Mouse (Mus musculus) thymus, adult 2 months (tissue): Measurements from ENCODE around the gene Ece1. TPM values are rescaled to one million over a fixed set of nuclear protein-coding genes. Genes with fewer than 3 reads are reported as not detected.

ENCODE experiments used
- DNase-seq: peaks from one replicate; pipeline ENCODE4 v3.0.0; 2021
- H3K27ac ChIP-seq: fragments of 200-500 bp; 2 replicates; pipeline ENCODE4 v1.5.1; 2012; ENCODE audit warnings: low read length, control low read depth; ENCODE audit not compliant: control insufficient read depth, insufficient read depth
- H3K27me3 ChIP-seq: fragments of 200-500 bp; 2 replicates; pipeline ENCODE4 v1.6.1; 2012; ENCODE audit warnings: mild to moderate bottlenecking, low read length, moderate library complexity, mixed read lengths; ENCODE audit not compliant: control insufficient read depth, insufficient read depth
- H3K36me3 ChIP-seq: fragments of 200-500 bp; 2 replicates; pipeline ENCODE4 v1.6.1; 2012; ENCODE audit warnings: mild to moderate bottlenecking, low read length, moderate library complexity; ENCODE audit not compliant: control insufficient read depth, insufficient read depth
- H3K4me1 ChIP-seq: fragments of 200-500 bp; replicated peaks from 2 replicates; pipeline ENCODE4 v1.6.1; 2012; ENCODE audit warnings: low read length; ENCODE audit not compliant: control insufficient read depth, insufficient read depth
- H3K4me3 ChIP-seq: fragments of 200-500 bp; 2 replicates; pipeline ENCODE4 v1.5.1; 2012; ENCODE audit warnings: mild to moderate bottlenecking, low read length, control low read depth, moderate library complexity; ENCODE audit not compliant: control insufficient read depth, insufficient read depth
- CTCF ChIP-seq: fragments of 200-500 bp; IDR thresholded peaks from 2 replicates; pipeline ENCODE4 v1.5.1; 2012; ENCODE audit warnings: mild to moderate bottlenecking, control low read depth, low read length, moderate library complexity, borderline replicate concordance; ENCODE audit not compliant: control insufficient read depth, poor library complexity, insufficient read depth; ENCODE audit errors: extremely low read depth
- POLR2A ChIP-seq: fragments of 200-500 bp; IDR thresholded peaks from 2 replicates; pipeline ENCODE4 v1.6.1; 2012; ENCODE audit warnings: mild to moderate bottlenecking, low read length, control low read depth, moderate library complexity; ENCODE audit not compliant: control insufficient read depth, poor library complexity, insufficient read depth; ENCODE audit errors: extremely low read depth
- WGBS: fragments of 180-500 bp; shearing (Covaris S2); methylation state at CpG from one replicate; pipeline ENCODE4 v1.1.7; 2018; 5-methylcytosine and 5-hydroxymethylcytosine counted together
- polyA plus RNA-seq: library from polyadenylated mRNA; depleted of rRNA; stranded (reverse); fragments of >200 nt; gene quantifications from 2 replicates; pipeline ENCODE4 v1.2.3, GENCODE M21; 2012

Ece1 gene
- polyA plus RNA-seq, 1 experiment: 27.3 TPM

GRCm38 (mm10) chr4:137908915-137909314 lies 46.9 kb downstream of the Ece1 start:
- no peak for TF ChIP-seq POLR2A
- no peak for TF ChIP-seq CTCF
- H3K4me3 ChIP-seq: no peak overlapping the region
- DNase-seq: no peak
- 80% methylated on average over 4 of the region's 4 CpGs for WGBS
- no peaks in the 10 kb centered on the region for H3K27me3 ChIP-seq
- no peaks in the 10 kb centered on the region for H3K36me3 ChIP-seq
- peaks cover 26% of the 10 kb centered on the region for H3K4me1 ChIP-seq
- H3K27ac ChIP-seq: no peak overlapping the region

GRCm38 (mm10) chr4:137909471-137909870 lies 47.4 kb downstream of the Ece1 start:
- Histone ChIP-seq H3K4me3 (no peak overlapping the region), H3K4me1 (peaks cover 26% of the 10 kb centered on the region), H3K27ac (no peak overlapping the region), H3K36me3 (no peaks in the 10 kb centered on the region), H3K27me3 (no peaks in the 10 kb centered on the region)
- no peak for TF ChIP-seq POLR2A
- 4% methylated on average over 4 of the region's 4 CpGs for WGBS
- DNase-seq: no peak

- TF ChIP-seq CTCF (no peak), POLR2A (no peak)
- Histone ChIP-seq H3K4me1 (peaks cover 26% of the 10 kb centered on the region), H3K27me3 (no peaks in the 10 kb centered on the region), H3K27ac (no peak overlapping the region), H3K36me3 (no peaks in the 10 kb centered on the region), H3K4me3 (no peak overlapping the region)
- over 99% methylated on average over 5 of the region's 5 CpGs for WGBS
- DNase-seq: no peak
Observed at GRCm38 (mm10) chr4:137910382-137911009, 48.5 kb downstream of the Ece1 start.

- H3K27ac ChIP-seq: no peak overlapping the region
- 91% methylated on average over 8 of the region's 8 CpGs for WGBS
- DNase-seq: no peak
- TF ChIP-seq CTCF (no peak), POLR2A (no peak)
- peaks cover 20% of the 10 kb centered on the region for H3K4me1 ChIP-seq
- no peak overlapping the region for H3K4me3 ChIP-seq
- H3K27me3 ChIP-seq: no peaks in the 10 kb centered on the region
- no peaks in the 10 kb centered on the region for H3K36me3 ChIP-seq
Observed at GRCm38 (mm10) chr4:137911657-137912056, 49.6 kb downstream of the Ece1 start.

DNA sequence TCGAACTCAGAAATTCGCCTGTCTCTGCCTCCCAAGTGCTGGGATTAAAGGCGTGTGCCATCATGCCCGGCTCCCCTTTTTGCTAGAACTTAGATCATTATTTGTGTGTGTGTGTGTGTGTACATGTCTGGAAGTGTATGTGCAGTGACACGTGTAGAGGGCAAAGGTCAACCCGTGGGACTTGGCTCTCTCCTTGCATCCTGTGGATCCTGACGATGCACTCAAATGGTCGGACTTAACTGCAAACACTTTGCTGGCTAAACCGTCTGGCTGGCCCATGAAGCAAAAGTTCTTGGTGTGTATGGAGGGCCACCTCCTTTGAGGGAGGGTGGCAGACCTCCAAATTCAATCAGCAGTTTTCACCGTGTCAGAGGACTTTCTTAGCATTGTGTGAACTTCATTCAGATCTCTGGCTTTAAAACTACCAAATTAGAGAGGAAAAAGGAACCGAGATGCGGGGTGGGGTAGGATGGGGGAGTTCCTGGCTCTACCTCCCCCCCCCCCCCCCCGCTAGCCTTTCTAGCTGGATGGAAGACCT lies 50.8 kb downstream of the Ece1 start:
- Histone ChIP-seq H3K27ac (no peak overlapping the region), H3K36me3 (no peaks in the 10 kb centered on the region), H3K4me3 (no peak overlapping the region), H3K27me3 (no peaks in the 10 kb centered on the region), H3K4me1 (peaks cover 20% of the 10 kb centered on the region)
- WGBS: 60% methylated on average over 13 of the region's 13 CpGs
- DNase-seq: no peak
- TF ChIP-seq POLR2A (no peak), CTCF (no peak)

- H3K27me3 ChIP-seq: no peaks in the 10 kb centered on the region
- 6% methylated on average over 54 of the region's 54 CpGs for WGBS
- H3K4me1 ChIP-seq: peaks cover 20% of the 10 kb centered on the region
- TF ChIP-seq CTCF (no peak), POLR2A (no peak)
- no peaks in the 10 kb centered on the region for H3K36me3 ChIP-seq
- H3K27ac ChIP-seq: no peak overlapping the region
- peak overlapping the region; percentile 23 for H3K4me3 ChIP-seq
- peak; percentile 74 for DNase-seq
Observed at GRCm38 (mm10) chr4:137913321-137914057, 51.5 kb downstream of the Ece1 start.
